Mouse (Mus musculus): ENCODE results near the gene Lcp2.

- TF ChIP-seq CTCF (IDR thresholded peaks at IDR 0.05 in 2 of 3, conservative IDR thresholded peaks at IDR 0.05 in 1 of 3; ENCODE audit: control insufficient read depth in 1 of 3, insufficient read depth in 1 of 3, low read depth in 2 of 3, low read length in 3 of 3, poor library complexity in 1 of 3, severe bottlenecking in 1 of 3) (no peak), GATA1 (IDR thresholded peaks at IDR 0.05; ENCODE audit: low read depth, low read length) (no peak), TCF12 (IDR thresholded peaks at IDR 0.05; ENCODE audit: low read depth, low read length) (0 out of 2 replicates have a peak, but pooled peaks have one; percentile 17), MAX (IDR thresholded peaks at IDR 0.05; ENCODE audit: low read length) (no peak; the same call in 1 of the 2 replicates), POLR2AphosphoS2 (IDR thresholded peaks at IDR 0.05; ENCODE audit: low read length) (no peak), SIN3A (IDR thresholded peaks at IDR 0.05; ENCODE audit: low read length) (peak; percentile 39; the same call in 1 of the 2 replicates), TBP (IDR thresholded peaks at IDR 0.05; ENCODE audit: low read depth, low read length) (no peak), CHD2 (IDR thresholded peaks at IDR 0.05; ENCODE audit: low read length) (no peak), SMC3 (IDR thresholded peaks at IDR 0.05; ENCODE audit: low read depth, low read length) (no peak), ZNF384 (IDR thresholded peaks at IDR 0.05; ENCODE audit: low read depth, low read length) (0 out of 2 replicates have a peak, but pooled peaks have one; percentile 6), UBTF (IDR thresholded peaks at IDR 0.05; ENCODE audit: borderline replicate concordance, insufficient read depth, low read depth, low read length) (no peak), CHD1 (IDR thresholded peaks at IDR 0.05; ENCODE audit: low read depth, low read length) (no peak), ETS1 (IDR thresholded peaks at IDR 0.05; ENCODE audit: low read depth, low read length) (peak; percentile 80)
Measured at GRCm38 (mm10) chr11:34053031-34053818, 6.5 kb downstream of the Lcp2 start.
